ENCODE assay signal across 10 mouse cellular contexts in the genomic region with DNA sequence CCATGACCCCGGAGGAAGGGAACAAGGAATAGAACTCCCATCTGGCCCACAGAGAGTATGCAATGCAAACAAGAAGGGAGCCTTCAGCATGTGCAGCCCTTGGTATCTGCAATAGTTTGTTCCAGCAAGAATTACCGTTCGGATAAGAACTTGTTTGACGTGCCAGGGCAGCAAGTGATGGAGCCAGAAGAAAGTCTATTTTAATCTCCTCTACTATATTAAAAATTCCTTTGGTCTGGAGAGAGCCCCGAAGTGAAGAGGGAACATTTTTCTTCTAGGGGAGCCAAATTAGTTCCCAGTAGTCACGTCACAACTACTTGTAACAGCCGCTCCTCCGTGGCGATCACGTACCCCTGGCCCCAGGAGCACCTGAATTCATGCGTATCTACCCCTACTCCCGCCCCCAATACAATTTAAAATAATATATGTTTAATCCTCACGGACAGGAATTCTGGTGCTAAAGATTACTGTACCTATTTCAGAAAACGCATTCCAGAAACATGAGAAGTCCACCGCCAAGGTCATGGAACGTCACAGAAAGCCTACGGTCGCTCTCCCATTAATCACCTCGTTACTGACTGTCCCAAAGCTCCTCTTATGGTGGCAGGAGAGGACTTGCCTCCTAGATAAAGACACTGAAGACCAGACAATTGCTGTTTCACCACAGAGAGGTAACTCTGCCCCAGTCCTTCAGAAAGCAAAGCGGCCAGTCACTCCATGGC. TPM values are rescaled to one million over a fixed set of nuclear protein-coding genes. Genes with fewer than 3 reads are reported as not detected.
DNase-seq lines count a peak whose midpoint lies in the region; ATAC-seq and TF ChIP-seq lines count a peak whose summit lies in the region.
"Had no signal": no experiment of that assay in that cellular context is flagged by ENCODE, and none has a peak within 500 bp of the region (broad histone marks: within the 10 kb centered on the region; RNA-seq: fewer than 3 reads in every experiment).

No protein-coding gene starts in this region.

- no peak for TF ChIP-seq EP300 in heart, postnatal 0 days (IDR thresholded peaks at IDR 0.05; ENCODE audit: low read depth)

- peak overlapping the region; percentile 20; the same call in 1 of the 2 replicates for H3K4me3 ChIP-seq in kidney, embryonic 16.5 days (ENCODE audit: low read length)
- H3K4me3 ChIP-seq in forebrain, embryonic 11.5 days (ENCODE audit: low read depth, low read length): no peak overlapping the region
- peak overlapping the region; percentile 27 for H3K4me3 ChIP-seq in heart, postnatal 0 days (ENCODE audit: low read depth, low read length)
- H3K4me3 ChIP-seq: erythroblast, embryonic 14.5 days had no signal

- no peak overlapping the region for H3K9ac ChIP-seq in kidney, embryonic 16.5 days (replicated peaks; ENCODE audit: low read length)
- no peak overlapping the region for H3K9ac ChIP-seq in forebrain, embryonic 11.5 days (ENCODE audit: low read length)
- peak overlapping the region; percentile 26; the same call in 1 of the 2 replicates for H3K9ac ChIP-seq in heart, postnatal 0 days (replicated peaks; ENCODE audit: low read depth, low read length)

- no peaks in the 10 kb centered on the region for H3K36me3 ChIP-seq in kidney, embryonic 16.5 days (ENCODE audit: insufficient read depth, low read length)
- H3K36me3 ChIP-seq in forebrain, embryonic 11.5 days (ENCODE audit: control insufficient read depth, insufficient read depth, low read length): no peaks in the 10 kb centered on the region
- no peaks in the 10 kb centered on the region for H3K36me3 ChIP-seq in heart, postnatal 0 days (replicated peaks; ENCODE audit: control insufficient read depth, insufficient read depth, low read length)
- H3K36me3 ChIP-seq: G1E had no signal

- TF ChIP-seq CTCF in heart, postnatal 0 days (IDR thresholded peaks at IDR 0.05; ENCODE audit: low read depth): no peak

- 58% methylated on average over 20 of the region's 20 CpGs for WGBS in kidney, embryonic 16.5 days
- WGBS in forebrain, embryonic 11.5 days: 76% methylated on average over 20 of the region's 20 CpGs
- WGBS in heart, postnatal 0 days: 22% methylated on average over 20 of the region's 20 CpGs

- ATAC-seq in kidney, embryonic 16.5 days (ENCODE audit: low FRiP score, low TSS enrichment): no peak
- ATAC-seq in forebrain, embryonic 11.5 days (replicated peaks; ENCODE audit: low FRiP score): no peak
- peak; percentile 45 for ATAC-seq in heart, postnatal 0 days (ENCODE audit: insufficient read depth, low read depth)
- peak; percentile 18 for ATAC-seq in megakaryocyte, adult 5-6 weeks (ENCODE audit: poor library complexity, severe bottlenecking)

- H3K27ac ChIP-seq in kidney, embryonic 16.5 days (ENCODE audit: low read length): 0 out of 2 replicates have a peak overlapping the region, but pooled peaks have one; percentile 34
- H3K27ac ChIP-seq in forebrain, embryonic 11.5 days (ENCODE audit: low read depth, low read length): no peak overlapping the region
- H3K27ac ChIP-seq in heart, postnatal 0 days (ENCODE audit: low read depth): peak overlapping the region; percentile 97

- no peaks in the 10 kb centered on the region for H3K9me3 ChIP-seq in kidney, embryonic 16.5 days (ENCODE audit: low read length)
- no peaks in the 10 kb centered on the region for H3K9me3 ChIP-seq in forebrain, embryonic 11.5 days (ENCODE audit: control insufficient read depth, low read length)
- no peaks in the 10 kb centered on the region for H3K9me3 ChIP-seq in heart, postnatal 0 days (replicated peaks; ENCODE audit: control insufficient read depth, low read length)

- H3K27me3 ChIP-seq in kidney, embryonic 16.5 days (ENCODE audit: insufficient read depth, low read length): no peaks in the 10 kb centered on the region
- no peaks in the 10 kb centered on the region for H3K27me3 ChIP-seq in forebrain, embryonic 11.5 days (ENCODE audit: control insufficient read depth, insufficient read depth, low read length)
- no peaks in the 10 kb centered on the region for H3K27me3 ChIP-seq in heart, postnatal 0 days (ENCODE audit: control insufficient read depth, insufficient read depth, low read length)

- peak overlapping the region; percentile 51 for H3K4me2 ChIP-seq in kidney, embryonic 16.5 days (replicated peaks; ENCODE audit: low read depth, low read length)
- H3K4me2 ChIP-seq in forebrain, embryonic 11.5 days (ENCODE audit: low read depth, low read length, severe bottlenecking): no peak overlapping the region
- H3K4me2 ChIP-seq in heart, postnatal 0 days (ENCODE audit: low read depth, low read length): peak overlapping the region; percentile 57

- peaks cover 39% of the 10 kb centered on the region for H3K4me1 ChIP-seq in kidney, embryonic 16.5 days (ENCODE audit: insufficient read depth, low read length)
- peaks cover 7% of the 10 kb centered on the region; the same call in 1 of the 2 replicates for H3K4me1 ChIP-seq in forebrain, embryonic 11.5 days (replicated peaks; ENCODE audit: control insufficient read depth, insufficient read depth, low read length)
- H3K4me1 ChIP-seq in heart, postnatal 0 days (ENCODE audit: control insufficient read depth, insufficient read depth): peaks cover 35% of the 10 kb centered on the region

- DNase-seq in kidney, postnatal 4 days: no peak
- DNase-seq in forebrain, embryonic 11.5 days (ENCODE audit: low spot score): peak; percentile 40
- DNase-seq in heart, postnatal 0 days (ENCODE audit: low spot score): peak; percentile 81
- no peak for DNase-seq in urinary bladder, postnatal 10 days (ENCODE audit: low spot score)
- DNase-seq in layer of hippocampus, postnatal 36 days: no peak

RNA-seq across cellular contexts. Expression of gene Msrb3, which starts 22.2 kb away (rescaled TPM):
- polyA plus RNA-seq in kidney, embryonic 16.5 days (2015; fragmentation: Nextera tagmentation; extraction: Ambion mirVana): 8.7 and 11.6 TPM in 2 replicates
- polyA plus RNA-seq in forebrain, embryonic 11.5 days (2014; fragmentation: Nextera tagmentation; extraction: Ambion mirVana): 6.1 and 8.2 TPM in 2 replicates
- 122 and 134 TPM in 2 replicates for total RNA-seq in heart, postnatal 0 days (2014; rRNA removed; ENCODE audit: low replicate concordance)
- polyA plus RNA-seq in heart, postnatal 0 days (2015; fragmentation: Nextera tagmentation; extraction: Ambion mirVana): 29.5 and 45.0 TPM in 2 replicates
- 0.40 TPM in 1 of 2 replicates, not detected in the other for total RNA-seq in megakaryocyte, adult 5-6 weeks (2015)
- 0.07 TPM in 1 of 2 replicates, not detected in the other for total RNA-seq in megakaryocyte, adult 5-6 weeks (2017)
- 1 to 10 TPM; 3.4 to 4.6 TPM for total RNA-seq in layer of hippocampus, postnatal 36 days (2021)
- total RNA-seq: monocyte, adult 5-6 weeks had no signal
- polyA plus RNA-seq: erythroblast, embryonic 14.5 days; G1E had no signal

Comparison
In these comparisons a context has a peak if more than half of its experiments do, and no peak if none do; other contexts are left out.
1. ATAC-seq: peak in heart, postnatal 0 days (single experiment) and megakaryocyte, adult 5-6 weeks (single experiment); none in kidney, embryonic 16.5 days (single experiment) and forebrain, embryonic 11.5 days (single experiment).
2. DNase-seq: peak in forebrain, embryonic 11.5 days (single experiment) and heart, postnatal 0 days (single experiment); none in kidney, postnatal 4 days (0 of 2), urinary bladder, postnatal 10 days (single experiment) and layer of hippocampus, postnatal 36 days (0 of 2).
3. RNA of gene Msrb3, which starts 22.2 kb away (total RNA-seq): 122 to 134 TPM in heart, postnatal 0 days; 3.4 to 4.6 TPM in layer of hippocampus, postnatal 36 days and 0.07 to 0.40 TPM in megakaryocyte, adult 5-6 weeks; every median in the first group is over 10 times any median in the second.